Mouse (Mus musculus): ENCODE data around the gene Dmap1. TPM values are rescaled to one million over a fixed set of nuclear protein-coding genes. Genes with fewer than 3 reads are reported as not detected.

The Dmap1 gene
- polyA plus RNA-seq (2014; fragmentation: Illumina TruSeq; extraction: RNeasy Lipid Tissue Mini Kit (QIAGEN cat#74804)) = 1.0 TPM

DNA sequence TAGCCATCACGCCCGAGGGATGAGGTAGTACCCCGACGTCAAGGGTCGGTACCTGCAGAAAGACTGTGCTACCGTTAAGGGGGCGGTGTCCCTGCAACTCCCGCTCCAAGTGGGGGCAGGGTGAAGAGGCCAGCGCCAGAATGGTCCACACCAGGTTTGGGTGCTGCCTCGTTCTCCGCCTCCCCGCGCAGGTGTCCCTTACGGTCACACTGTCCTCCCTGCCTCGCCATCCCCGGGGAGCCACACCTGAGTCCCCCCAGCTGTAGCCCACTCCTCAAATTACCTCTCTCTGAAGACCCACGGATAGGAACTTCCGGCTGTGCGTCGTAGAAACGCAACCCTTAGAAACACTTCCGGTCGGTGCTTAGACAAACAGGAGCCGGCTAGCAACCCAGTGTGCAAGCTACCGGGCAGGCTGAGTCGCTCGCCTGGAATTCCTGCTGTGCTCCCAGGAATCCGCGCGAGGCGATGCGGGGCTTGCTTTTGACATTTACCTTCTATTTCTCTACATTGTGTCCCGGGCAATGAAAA lies at the start of gene Dmap1:
Gene Dmap1 (minus strand): TSS at position 343 of the 531 bp plus-strand sequence.

DNA sequence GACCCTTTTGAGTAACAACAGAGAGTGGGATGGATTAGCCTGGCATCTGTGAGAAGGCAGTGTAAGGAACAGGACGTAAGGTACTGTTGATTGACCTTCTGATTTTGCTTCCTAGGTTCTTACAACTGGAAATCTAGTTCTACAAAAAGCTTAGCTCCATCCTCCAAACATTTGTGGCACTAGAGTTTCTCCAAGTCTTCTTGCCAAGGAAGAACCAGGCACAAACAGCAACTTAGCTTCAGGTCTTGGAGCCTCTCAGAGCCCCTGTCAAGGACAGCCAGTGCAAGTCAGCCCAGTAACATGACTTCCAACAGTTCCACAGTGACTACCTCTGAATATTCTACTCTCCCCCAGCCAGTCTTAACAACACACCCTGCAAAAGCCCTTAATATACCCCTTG lies 42.0 kb upstream of the Dmap1 start, which contains the start of gene Gm12845:
Gene Gm12845 (plus strand): TSS at position 301 of the 400 bp plus-strand sequence.

Other genes starting within 250 kb of the Dmap1 start
- gene Rnf220, start 185.2 kb downstream of the Dmap1 start, polyA plus RNA-seq (2014; fragmentation: Illumina TruSeq; extraction: RNeasy Lipid Tissue Mini Kit (QIAGEN cat#74804)) = 10.7 TPM
- gene Eri3, start 131.9 kb downstream of the Dmap1 start, polyA plus RNA-seq (2014; fragmentation: Illumina TruSeq; extraction: RNeasy Lipid Tissue Mini Kit (QIAGEN cat#74804)) = 11.3 TPM
- 0.26 TPM for gene Gm12845, start 42.1 kb upstream of the Dmap1 start, polyA plus RNA-seq (2014; fragmentation: Illumina TruSeq; extraction: RNeasy Lipid Tissue Mini Kit (QIAGEN cat#74804))
- gene Klf17, start 83.4 kb upstream of the Dmap1 start, polyA plus RNA-seq (2014; fragmentation: Illumina TruSeq; extraction: RNeasy Lipid Tissue Mini Kit (QIAGEN cat#74804)) = 2.7 TPM
- 5.4 TPM for gene Slc6a9, start 152.2 kb upstream of the Dmap1 start, polyA plus RNA-seq (2014; fragmentation: Illumina TruSeq; extraction: RNeasy Lipid Tissue Mini Kit (QIAGEN cat#74804))
- gene Ccdc24, start 190.3 kb upstream of the Dmap1 start, polyA plus RNA-seq (2014; fragmentation: Illumina TruSeq; extraction: RNeasy Lipid Tissue Mini Kit (QIAGEN cat#74804)) = not detected
- 0.48 TPM for gene B4galt2, start 201.2 kb upstream of the Dmap1 start, polyA plus RNA-seq (2014; fragmentation: Illumina TruSeq; extraction: RNeasy Lipid Tissue Mini Kit (QIAGEN cat#74804))
- 29.5 TPM for gene Atp6v0b, start 205.1 kb upstream of the Dmap1 start, polyA plus RNA-seq (2014; fragmentation: Illumina TruSeq; extraction: RNeasy Lipid Tissue Mini Kit (QIAGEN cat#74804))
- 5.5 TPM for gene Dph2, start 209.8 kb upstream of the Dmap1 start, polyA plus RNA-seq (2014; fragmentation: Illumina TruSeq; extraction: RNeasy Lipid Tissue Mini Kit (QIAGEN cat#74804))
- gene Ipo13, start 232.7 kb upstream of the Dmap1 start, polyA plus RNA-seq (2014; fragmentation: Illumina TruSeq; extraction: RNeasy Lipid Tissue Mini Kit (QIAGEN cat#74804)) = 2.8 TPM
- gene Artn, start 247.5 kb upstream of the Dmap1 start, polyA plus RNA-seq (2014; fragmentation: Illumina TruSeq; extraction: RNeasy Lipid Tissue Mini Kit (QIAGEN cat#74804)) = not detected